Mouse (Mus musculus): ENCODE measurements at regions not wholly inside any gene's neighbourhood (a gene's known extent, or its start where the extent isn't known, plus 50 kb on each side); places are given as distances from the start of the nearest gene placed in this dataset.

- TF ChIP-seq CTCF (conservative IDR thresholded peaks at IDR 0.05 in 1 of 2, IDR thresholded peaks at IDR 0.05 in 1 of 2; ENCODE audit: low read depth in 2 of 2, low read length in 2 of 2) (no peak), POLR2A (IDR thresholded peaks at IDR 0.05; ENCODE audit: low read depth, low read length) (no peak), MAX (IDR thresholded peaks at IDR 0.05; ENCODE audit: low read length) (no peak), CHD2 (IDR thresholded peaks at IDR 0.05; ENCODE audit: low read length) (no peak), MYC (IDR thresholded peaks at IDR 0.05; ENCODE audit: low read depth, low read length) (no peak), EP300 (IDR thresholded peaks at IDR 0.05; ENCODE audit: low read length) (no peak), NRF1 (IDR thresholded peaks at IDR 0.05; ENCODE audit: low read depth, low read length) (no peak), MAZ (IDR thresholded peaks at IDR 0.05; ENCODE audit: low read depth, low read length) (no peak), ETS1 (conservative IDR thresholded peaks at IDR 0.05; ENCODE audit: low read depth, low read length) (no peak), E2F4 (IDR thresholded peaks at IDR 0.05; ENCODE audit: insufficient replicate concordance, low read depth, low read length) (no peak), ZNF384 (IDR thresholded peaks at IDR 0.05; ENCODE audit: low read depth, low read length) (no peak), MAFK (IDR thresholded peaks at IDR 0.05; ENCODE audit: insufficient replicate concordance, low read length) (no peak), ZMIZ1 (IDR thresholded peaks at IDR 0.05; ENCODE audit: low read depth, low read length) (no peak), HCFC1 (IDR thresholded peaks at IDR 0.05; ENCODE audit: low read depth, low read length) (no peak)
Observed at GRCm38 (mm10) chr3:61623954-61624487, 258.3 kb upstream of the B430305J03Rik start.
